Mouse (Mus musculus) embryo, embryonic 10 days (tissue): ENCODE data around the gene Hspa14.
A peak's percentile ranks its signal among the peaks of the same experiment; 100 is the strongest.

Experiments
- DNase-seq: peaks from one replicate; pipeline ENCODE4 v3.0.0-alpha.2; 2015; ENCODE audit warnings: low spot score

Hspa14 gene

GRCm38 (mm10) chr2:3512552-3513454, at the start of gene Hspa14, which contains the start of the genes Gm45902 and Cdnf:
Hspa14 (minus strand) TSS chr2:3512814.
Gm45902 (minus strand) TSS chr2:3512790.
Cdnf (plus strand) TSS chr2:3513030.
- DNase-seq: peak; percentile 98

- DNase-seq: peak; percentile 71
Observed at GRCm38 (mm10) chr2:3546588-3546987, 34.0 kb upstream of the Hspa14 start.

GRCm38 (mm10) chr2:3546055-3546454, 33.4 kb upstream of the Hspa14 start:
- DNase-seq: no peak

- no peak for DNase-seq
Observed at GRCm38 (mm10) chr2:3541307-3542079, 28.9 kb upstream of the Hspa14 start.

- DNase-seq: no peak
Observed at GRCm38 (mm10) chr2:3526288-3526687, 13.7 kb upstream of the Hspa14 start.

- DNase-seq: no peak
Observed at GRCm38 (mm10) chr2:3522558-3522957, 9.9 kb upstream of the Hspa14 start.

GRCm38 (mm10) chr2:3512076-3512475, 538 bp downstream of the Hspa14 start:
- DNase-seq: peak; percentile 75

GRCm38 (mm10) chr2:3500886-3501285, 11.7 kb downstream of the Hspa14 start:
- no peak for DNase-seq

GRCm38 (mm10) chr2:3499543-3499942, 13.1 kb downstream of the Hspa14 start:
- DNase-seq: no peak

- DNase-seq: no peak
Observed at GRCm38 (mm10) chr2:3493833-3494409, 18.7 kb downstream of the Hspa14 start.

GRCm38 (mm10) chr2:3489816-3490215, 22.8 kb downstream of the Hspa14 start:
- no peak for DNase-seq

GRCm38 (mm10) chr2:3480239-3480638, 32.4 kb downstream of the Hspa14 start:
- no peak for DNase-seq

GRCm38 (mm10) chr2:3475746-3476251, 36.8 kb downstream of the Hspa14 start:
- DNase-seq: no peak

- DNase-seq: peak; percentile 96
Observed at GRCm38 (mm10) chr2:3474861-3475283, 37.7 kb downstream of the Hspa14 start, which contains the start of gene Suv39h2. Suv39h2 (minus strand) TSS chr2:3475031.

- DNase-seq: peak; percentile 81
Observed at GRCm38 (mm10) chr2:3474361-3474805, 38.2 kb downstream of the Hspa14 start.

GRCm38 (mm10) chr2:3473891-3474290, 38.7 kb downstream of the Hspa14 start:
- DNase-seq: peak; percentile 34

GRCm38 (mm10) chr2:3456590-3456989, 56.0 kb downstream of the Hspa14 start:
- DNase-seq: no peak

GRCm38 (mm10) chr2:3453096-3453495, 59.5 kb downstream of the Hspa14 start:
- DNase-seq: no peak

GRCm38 (mm10) chr2:3449431-3449830, 63.2 kb downstream of the Hspa14 start:
- no peak for DNase-seq

GRCm38 (mm10) chr2:3445984-3446383, 66.6 kb downstream of the Hspa14 start:
- no peak for DNase-seq

- DNase-seq: no peak
Observed at GRCm38 (mm10) chr2:3444206-3444605, 68.4 kb downstream of the Hspa14 start.
